Mouse (Mus musculus): ENCODE results near the gene Acot12.

GRCm38 (mm10) chr13:91794926-91795436, 53.7 kb downstream of the Acot12 start:
- TF ChIP-seq CTCF (IDR thresholded peaks at IDR 0.05; ENCODE audit: low read depth) (no peak), EP300 (optimal IDR thresholded peaks at IDR 0.05) (no peak)
